Mouse (Mus musculus) forebrain, embryonic 12.5 days (tissue): ENCODE data around the gene Sirt2. TPM values are rescaled to one million over a fixed set of nuclear protein-coding genes. Genes with fewer than 3 reads are reported as not detected.

Source experiments
- ATAC-seq: fragments of 200-750 bp; cut with Nextera tagmentation; 2 replicates; pipeline ENCODE4 v1.8.0; 2017; ENCODE audit warnings: moderate TSS enrichment; ENCODE audit not compliant: low FRiP score
- H3K27ac ChIP-seq: fragments of 300-500 bp; sonication (generic); 2 replicates; pipeline ENCODE4 v1.5.1; 2016; ENCODE audit warnings: mild to moderate bottlenecking
- H3K27me3 ChIP-seq: fragments of 300-500 bp; sonication (generic); 2 replicates; pipeline ENCODE4 v1.6.1; 2016; ENCODE audit warnings: mild to moderate bottlenecking
- H3K36me3 ChIP-seq: fragments of 300-500 bp; sonication (generic); replicated peaks from 2 replicates; pipeline ENCODE4 v1.6.1; 2016; ENCODE audit warnings: mild to moderate bottlenecking
- H3K4me1 ChIP-seq: fragments of 300-500 bp; sonication (generic); 2 replicates; pipeline ENCODE4 v1.6.1; 2016
- H3K4me2 ChIP-seq: fragments of 300-500 bp; sonication (generic); 2 replicates; pipeline ENCODE4 v1.6.1; 2016; ENCODE audit warnings: mild to moderate bottlenecking, moderate library complexity
- H3K4me3 ChIP-seq: fragments of 300-500 bp; sonication (generic); replicated peaks from 2 replicates; pipeline ENCODE4 v1.5.1; 2016; ENCODE audit warnings: mild to moderate bottlenecking
- H3K9ac ChIP-seq: fragments of 300-500 bp; sonication (generic); 2 replicates; pipeline ENCODE4 v1.6.1; 2016; ENCODE audit warnings: mild to moderate bottlenecking
- H3K9me3 ChIP-seq: fragments of 300-500 bp; sonication (generic); 2 replicates; pipeline ENCODE4 v1.6.1; 2016
- WGBS: fragments of 180-500 bp; shearing (Covaris S2); methylation state at CpG from one replicate; pipeline ENCODE4 v1.1.7; 2016; 5-methylcytosine and 5-hydroxymethylcytosine counted together
- polyA plus RNA-seq: library from polyadenylated mRNA; unstranded; fragments of >200 nt; fragmentation: Nextera tagmentation; extraction: Ambion mirVana; gene quantifications from 2 replicates; pipeline ENCODE4 v1.2.1, GENCODE M21; 2016

Sirt2 gene
- polyA plus RNA-seq, 1 experiment from 2014 or later: 68.3 TPM

GRCm38 (mm10) chr7:28831411-28832125 lies 65.0 kb downstream of the Sirt2 start:
- no peak overlapping the region for H3K27ac ChIP-seq
- H3K9ac ChIP-seq: no peak overlapping the region
- ATAC-seq: no peak
- WGBS: 94% methylated on average over 17 of the region's 17 CpGs
- H3K36me3 ChIP-seq: peaks cover 26% of the 10 kb centered on the region
- no peak overlapping the region for H3K4me3 ChIP-seq
- H3K27me3 ChIP-seq: no peaks in the 10 kb centered on the region
- no peak overlapping the region for H3K4me2 ChIP-seq
- H3K9me3 ChIP-seq: no peaks in the 10 kb centered on the region
- no peaks in the 10 kb centered on the region for H3K4me1 ChIP-seq

DNA sequence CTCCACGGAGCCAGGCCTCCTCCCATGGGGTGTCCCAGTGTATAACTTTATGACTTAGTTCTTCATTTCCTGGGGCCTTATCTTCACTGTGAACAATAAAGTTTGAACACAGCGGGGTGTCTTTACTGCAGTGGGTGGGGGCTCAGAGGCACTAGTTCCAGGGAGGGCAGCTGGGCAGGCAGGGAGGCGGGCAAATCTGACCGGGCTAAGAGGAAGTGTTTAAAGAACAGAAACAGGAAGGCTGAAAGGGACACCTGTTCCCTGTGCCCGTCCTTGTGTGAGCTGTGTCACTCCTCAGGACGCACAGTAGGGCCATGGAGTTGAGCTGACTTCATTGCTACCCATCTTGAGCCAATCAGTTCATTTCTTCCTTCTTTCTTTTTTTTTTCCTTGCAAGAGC lies 65.6 kb downstream of the Sirt2 start:
- no peaks in the 10 kb centered on the region for H3K27me3 ChIP-seq
- WGBS: 83% methylated on average over 6 of the region's 6 CpGs

GRCm38 (mm10) chr7:28833723-28834347 lies 67.3 kb downstream of the Sirt2 start, which contains the start of gene Lgals4:
Gene Lgals4, plus strand, starts transcription at chr7:28833854.
- no peaks in the 10 kb centered on the region for H3K4me1 ChIP-seq
- no peak within 1 kb of the TSS for H3K4me2 ChIP-seq
- H3K27me3 ChIP-seq: no peaks in the 10 kb centered on the region
- WGBS: 85% methylated on average over 6 of the region's 6 CpGs
- H3K4me3 ChIP-seq: no peak within 1 kb of the TSS
- H3K9ac ChIP-seq: no peak within 1 kb of the TSS
- no peak within 1 kb of the TSS for H3K27ac ChIP-seq
- H3K9me3 ChIP-seq: no peaks in the 10 kb centered on the region
- H3K36me3 ChIP-seq: peaks cover 26% of the 10 kb centered on the region
- ATAC-seq: no peak

More for the DNA sequence above, 65.6 kb downstream of the Sirt2 start:
- H3K4me1 ChIP-seq: no peaks in the 10 kb centered on the region
- no peak for ATAC-seq
- H3K9ac ChIP-seq: no peak overlapping the region
- no peak overlapping the region for H3K27ac ChIP-seq
- H3K9me3 ChIP-seq: no peaks in the 10 kb centered on the region
- no peak overlapping the region for H3K4me3 ChIP-seq
- no peak overlapping the region for H3K4me2 ChIP-seq
- peaks cover 26% of the 10 kb centered on the region for H3K36me3 ChIP-seq

DNA sequence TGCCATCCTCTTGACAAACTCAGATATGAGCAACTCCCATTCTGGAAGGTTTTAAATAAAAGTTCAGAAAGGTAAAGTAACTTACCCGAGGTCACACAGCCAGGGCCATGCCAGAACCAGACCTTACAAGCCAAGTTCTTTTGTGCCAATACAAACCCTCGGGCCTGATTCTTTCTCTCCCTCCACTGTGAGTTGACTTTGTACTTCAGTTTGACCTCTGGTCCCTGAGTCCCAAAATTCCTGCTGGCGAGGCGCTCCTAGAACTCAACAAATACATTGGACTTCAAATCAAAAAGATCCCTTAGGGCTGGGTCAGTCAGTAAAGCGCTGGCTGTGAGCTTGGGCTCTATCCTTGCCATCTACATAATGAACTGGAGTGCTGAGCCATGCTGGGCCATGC lies 70.4 kb downstream of the Sirt2 start:
- peaks cover 2% of the 10 kb centered on the region; the same call in 1 of the 2 replicates for H3K36me3 ChIP-seq
- H3K9ac ChIP-seq: no peak overlapping the region
- no peaks in the 10 kb centered on the region for H3K4me1 ChIP-seq
- no peaks in the 10 kb centered on the region for H3K27me3 ChIP-seq
- H3K4me2 ChIP-seq: no peak overlapping the region
- WGBS: 84% methylated on average over 5 of the region's 5 CpGs
- no peak overlapping the region for H3K4me3 ChIP-seq
- H3K9me3 ChIP-seq: no peaks in the 10 kb centered on the region
- H3K27ac ChIP-seq: no peak overlapping the region
- no peak for ATAC-seq

Other genes with a start within 250 kb of the Sirt2 start
- gene Ifnl3, start 243.9 kb upstream of the Sirt2 start, polyA plus RNA-seq: not detected in 2 replicates
- gene Sycn, start 225.8 kb upstream of the Sirt2 start, polyA plus RNA-seq: not detected in 2 replicates
- gene Nccrp1, start 219.5 kb upstream of the Sirt2 start, polyA plus RNA-seq: not detected in 2 replicates
- gene Samd4b, start 168.6 kb upstream of the Sirt2 start, polyA plus RNA-seq: 35.6 and 37.6 TPM in 2 replicates
- gene Pak4, start 168.6 kb upstream of the Sirt2 start, polyA plus RNA-seq: 41.0 and 43.9 TPM in 2 replicates
- gene Acp7, start 135.4 kb upstream of the Sirt2 start, polyA plus RNA-seq: not detected in 2 replicates
- 4.0 and 4.2 TPM in 2 replicates for gene Fbxo27, start 73.9 kb upstream of the Sirt2 start, polyA plus RNA-seq
- 7.3 and 8.0 TPM in 2 replicates for gene Fbxo17, start 49.9 kb upstream of the Sirt2 start, polyA plus RNA-seq
- 118 and 131 TPM in 2 replicates for gene Mrps12, start 24.9 kb upstream of the Sirt2 start, polyA plus RNA-seq
- 27.9 and 28.9 TPM in 2 replicates for gene Sars2, start 24.7 kb upstream of the Sirt2 start, polyA plus RNA-seq
- not detected in 2 replicates for gene Ccer2, start 10.6 kb upstream of the Sirt2 start, polyA plus RNA-seq
- gene Nfkbib, start 777 bp downstream of the Sirt2 start, polyA plus RNA-seq: 42.7 and 42.9 TPM in 2 replicates
- gene Rinl, start 22.2 kb downstream of the Sirt2 start, polyA plus RNA-seq: 1.2 and 2.5 TPM in 2 replicates
- gene Hnrnpl, start 41.8 kb downstream of the Sirt2 start, polyA plus RNA-seq: 267 and 357 TPM in 2 replicates
- 63.9 and 64.2 TPM in 2 replicates for gene Ech1, start 58.5 kb downstream of the Sirt2 start, polyA plus RNA-seq
- gene Lgals4, start 67.1 kb downstream of the Sirt2 start, polyA plus RNA-seq: 1.7 and 2.8 TPM in 2 replicates
- gene Lgals7, start 97.1 kb downstream of the Sirt2 start, polyA plus RNA-seq: 1.1 and 1.9 TPM in 2 replicates
- 0.24 and 0.57 TPM in 2 replicates for gene Capn12, start 114.7 kb downstream of the Sirt2 start, polyA plus RNA-seq
- 159 and 171 TPM in 2 replicates for gene Actn4, start 195.6 kb downstream of the Sirt2 start, polyA plus RNA-seq
- 314 and 342 TPM in 2 replicates for gene Eif3k, start 215.1 kb downstream of the Sirt2 start, polyA plus RNA-seq
- 5.0 and 5.7 TPM in 2 replicates for gene Map4k1, start 215.3 kb downstream of the Sirt2 start, polyA plus RNA-seq